Mouse (Mus musculus) gastrocnemius, adult 8-10 months (tissue): ENCODE measurements around the gene AW011738. TPM values are rescaled to one million over a fixed set of nuclear protein-coding genes. Genes with fewer than 3 reads are reported as not detected.
A peak's percentile ranks its signal among the peaks of the same experiment; 100 is the strongest.

ENCODE experiments used
- DNase-seq, 2 experiments: peaks; one replicate each; pipeline ENCODE4 v3.0.0; 2022; ENCODE audit warnings: low spot score in 2 of 2
- total RNA-seq, 4 experiments: library from RNA; stranded (reverse); gene quantifications; 2 replicates each; pipeline ENCODE4 v1.2.4; 2022

Gene AW011738
- 1 to 10 TPM; 4.3 to 6.3 (median 4.8) TPM for total RNA-seq

- DNase-seq = peak; percentile 49 to 76
These were observed at the start of gene AW011738 for GRCm38 (mm10) chr4:156203001-156203412. Gene AW011738, plus strand, starts transcription at chr4:156203304.

GRCm38 (mm10) chr4:156154771-156155170 lies 48.3 kb upstream of the AW011738 start:
- DNase-seq = no peak

- no peak for DNase-seq
These were observed 36.6 kb upstream of the AW011738 start for GRCm38 (mm10) chr4:156166477-156166876.

GRCm38 (mm10) chr4:156168611-156169010 lies 34.5 kb upstream of the AW011738 start:
- DNase-seq = no peak

- DNase-seq = no peak
These were observed 34.0 kb upstream of the AW011738 start for GRCm38 (mm10) chr4:156169129-156169528.

DNA sequence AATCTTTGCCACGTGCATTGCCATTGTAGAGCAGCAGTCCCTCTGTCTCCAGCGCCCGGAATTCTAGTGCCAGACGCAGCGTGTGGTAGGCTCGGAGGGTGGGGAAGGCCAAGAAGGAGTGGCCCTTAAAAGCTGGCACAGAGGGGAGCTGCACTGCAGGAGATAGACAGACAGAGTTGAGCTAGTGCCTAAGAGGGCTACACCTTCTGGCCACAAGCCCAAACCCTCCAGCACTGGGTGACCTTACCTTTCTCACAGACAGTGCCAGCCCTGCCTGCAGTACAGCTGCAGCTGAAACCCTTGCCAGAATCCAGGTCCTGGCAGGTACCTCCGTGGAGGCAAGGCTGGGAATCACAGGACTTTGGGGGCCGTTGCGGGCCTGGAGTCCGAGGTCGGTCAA lies 31.3 kb upstream of the AW011738 start:
- no peak for DNase-seq

DNA sequence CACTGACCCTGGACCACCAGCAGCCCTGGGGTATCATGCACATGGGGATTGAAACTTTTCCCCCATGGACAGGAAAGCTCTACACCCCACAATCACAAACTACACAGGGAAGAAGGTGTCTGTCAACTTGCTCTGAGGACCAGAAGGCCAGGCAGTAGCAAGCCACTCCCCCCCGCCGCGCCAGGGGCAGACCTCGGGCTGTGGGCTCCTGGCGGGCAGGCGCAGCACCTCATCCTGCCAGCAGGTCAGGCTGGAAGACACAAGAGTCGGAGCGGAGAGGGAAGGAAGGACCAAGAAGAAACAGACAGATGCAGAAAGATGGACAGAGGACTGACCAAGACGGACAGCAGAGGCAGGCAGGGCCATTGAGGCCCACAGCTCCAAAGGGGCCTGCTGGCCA lies 25.5 kb upstream of the AW011738 start:
- no peak for DNase-seq

DNA sequence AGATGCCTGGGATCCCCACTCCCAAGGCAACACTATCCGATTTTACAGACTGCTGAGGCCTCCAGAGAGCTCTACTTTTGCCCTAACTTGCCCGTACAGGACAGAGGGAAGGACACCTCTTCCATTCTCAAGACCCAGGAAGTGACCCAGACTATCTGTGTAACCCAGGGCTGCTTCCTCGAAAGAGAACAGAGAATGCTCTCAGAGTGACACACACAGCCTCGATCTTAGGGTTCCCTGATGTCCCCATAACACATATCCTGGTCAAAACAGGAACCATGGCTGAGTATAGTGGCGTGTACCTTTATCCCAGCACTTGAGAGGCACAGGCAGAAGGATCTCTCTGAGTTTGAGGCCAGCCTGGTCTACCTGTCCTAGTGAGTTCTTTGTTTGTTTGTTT lies 19.4 kb upstream of the AW011738 start:
- no peak for DNase-seq

GRCm38 (mm10) chr4:156184291-156184954 lies 18.7 kb upstream of the AW011738 start:
- DNase-seq = no peak

DNA sequence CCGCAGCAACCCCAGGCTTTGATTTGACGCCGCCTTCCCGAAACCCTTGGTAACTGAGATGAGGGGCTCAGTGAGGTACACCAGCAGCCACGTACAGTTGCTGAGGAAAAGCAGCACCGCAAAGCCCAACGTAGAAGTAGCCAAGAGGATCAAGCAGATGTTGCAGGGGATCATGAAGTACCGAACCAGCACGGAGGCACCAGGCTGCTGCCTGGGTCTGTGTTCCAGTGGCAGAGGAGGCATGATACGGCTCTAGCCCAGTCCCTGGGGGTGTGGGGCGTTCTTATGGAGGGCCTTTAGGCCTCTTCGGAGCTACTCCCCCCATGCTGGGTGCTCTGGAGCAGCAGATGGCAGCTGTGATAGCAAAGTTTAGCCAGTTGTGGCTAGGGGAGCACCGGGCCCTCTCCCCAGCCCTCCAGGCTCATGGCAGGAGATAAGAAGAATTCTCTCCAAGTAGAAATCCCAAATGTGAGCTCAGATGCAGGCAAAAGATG lies 17.6 kb upstream of the AW011738 start:
- no peak for DNase-seq

DNA sequence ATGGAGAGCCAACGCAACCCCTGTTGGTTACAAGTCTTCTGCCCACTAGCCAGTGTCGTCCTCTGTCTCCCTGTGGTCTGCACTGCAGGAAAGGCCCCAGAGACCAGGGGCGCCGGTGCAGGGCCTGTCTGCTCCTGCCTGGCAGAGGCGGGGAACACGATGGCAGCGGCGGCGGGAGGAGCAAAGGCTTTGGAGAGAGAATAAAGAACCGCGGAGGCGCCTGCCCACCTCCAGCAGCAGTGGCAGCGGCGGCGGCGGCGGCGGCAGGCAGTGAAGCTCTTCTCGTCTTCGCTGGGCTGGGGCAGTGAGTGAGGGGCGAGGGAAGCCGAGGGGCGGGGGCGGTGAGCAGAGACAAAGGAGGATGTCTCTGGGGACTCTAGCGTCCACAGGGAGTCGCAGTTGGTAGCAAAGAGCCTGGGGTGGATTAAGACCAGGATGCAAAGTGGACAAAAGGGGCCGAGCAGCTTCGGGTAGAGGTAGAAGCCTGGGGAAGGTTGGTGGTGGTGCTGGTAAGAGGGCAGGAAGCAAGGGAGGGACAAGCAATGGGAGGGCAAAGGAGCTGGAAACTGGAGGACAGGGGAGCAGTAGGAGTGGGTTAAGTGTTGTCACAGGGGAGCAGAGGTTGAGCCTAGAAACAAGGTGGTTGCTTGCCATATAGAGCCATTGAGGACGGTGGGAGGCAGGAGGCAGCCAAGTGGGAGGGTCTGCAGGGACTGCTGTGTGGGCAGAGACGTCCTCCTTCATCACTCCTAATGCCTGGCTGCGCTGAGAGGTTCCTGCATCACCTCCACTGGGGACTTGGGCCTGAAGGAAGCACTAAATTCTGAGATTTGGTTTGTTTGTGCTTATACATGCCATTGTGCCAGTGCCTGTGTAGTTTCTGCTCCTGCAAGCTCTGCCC lies 16.9 kb upstream of the AW011738 start:
- no peak for DNase-seq

DNA sequence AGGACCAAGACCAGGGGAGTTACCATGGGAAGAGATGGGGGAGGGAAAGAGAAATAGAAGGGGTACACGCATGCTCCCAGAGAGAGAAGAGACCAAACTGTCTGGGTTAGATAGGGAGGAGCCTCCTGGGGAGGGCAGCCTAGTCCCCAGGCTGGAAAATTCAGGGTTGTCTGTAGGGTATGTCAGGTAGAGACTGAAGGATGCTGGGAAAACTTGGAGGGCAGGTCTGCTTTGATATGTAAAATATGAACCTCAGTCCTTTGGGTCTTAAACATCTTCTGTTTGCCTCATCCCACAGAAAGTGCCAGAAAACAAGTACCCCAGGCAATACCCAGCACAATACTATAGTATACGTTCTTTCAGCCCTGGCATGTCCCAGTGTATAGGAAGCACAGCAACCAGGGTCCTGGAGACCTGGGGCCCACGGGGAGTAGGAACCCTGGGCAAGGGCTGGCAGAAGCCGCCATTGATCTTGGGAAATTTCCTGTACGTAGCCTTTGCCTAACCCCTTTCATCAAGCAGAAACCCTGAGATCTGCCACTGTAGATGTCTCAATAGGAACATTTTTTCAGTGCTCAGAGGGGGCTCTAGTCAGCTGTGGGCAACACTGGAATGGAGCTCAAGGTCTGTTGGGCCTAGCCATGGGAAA lies 14.8 kb upstream of the AW011738 start:
- no peak for DNase-seq

DNA sequence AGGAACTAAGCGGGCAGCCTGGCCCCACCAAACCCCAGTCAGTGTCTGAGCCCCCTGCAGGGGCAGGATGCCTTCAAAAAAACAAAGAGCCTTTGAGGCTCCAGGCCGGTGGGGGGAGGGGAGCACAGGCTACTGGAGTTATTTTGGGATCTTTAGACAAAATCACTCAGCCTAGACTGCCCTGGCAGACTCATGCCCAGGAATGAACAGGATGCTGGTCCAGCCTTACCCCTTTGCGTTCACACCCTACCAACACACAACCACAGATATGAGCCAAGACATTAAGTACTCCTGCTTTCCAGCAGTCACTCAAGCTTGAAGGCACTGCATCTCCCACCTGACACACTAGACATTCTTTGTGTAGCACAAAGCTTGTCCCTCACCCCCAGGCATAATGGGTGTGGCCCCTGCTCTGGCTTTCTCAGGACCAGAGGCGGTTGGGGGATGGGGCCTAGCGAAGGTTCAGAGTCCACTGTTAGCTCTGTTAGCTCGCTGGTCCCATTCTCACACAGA lies 14.2 kb upstream of the AW011738 start:
- no peak for DNase-seq

- no peak for DNase-seq
These were observed 10.5 kb upstream of the AW011738 start for GRCm38 (mm10) chr4:156192421-156193199.

GRCm38 (mm10) chr4:156193200-156193590 lies 9.9 kb upstream of the AW011738 start:
- no peak for DNase-seq

- no peak for DNase-seq
These were observed 9.2 kb upstream of the AW011738 start for GRCm38 (mm10) chr4:156193906-156194305.

- no peak for DNase-seq
These were observed 8.8 kb upstream of the AW011738 start for GRCm38 (mm10) chr4:156194346-156194745.

DNA sequence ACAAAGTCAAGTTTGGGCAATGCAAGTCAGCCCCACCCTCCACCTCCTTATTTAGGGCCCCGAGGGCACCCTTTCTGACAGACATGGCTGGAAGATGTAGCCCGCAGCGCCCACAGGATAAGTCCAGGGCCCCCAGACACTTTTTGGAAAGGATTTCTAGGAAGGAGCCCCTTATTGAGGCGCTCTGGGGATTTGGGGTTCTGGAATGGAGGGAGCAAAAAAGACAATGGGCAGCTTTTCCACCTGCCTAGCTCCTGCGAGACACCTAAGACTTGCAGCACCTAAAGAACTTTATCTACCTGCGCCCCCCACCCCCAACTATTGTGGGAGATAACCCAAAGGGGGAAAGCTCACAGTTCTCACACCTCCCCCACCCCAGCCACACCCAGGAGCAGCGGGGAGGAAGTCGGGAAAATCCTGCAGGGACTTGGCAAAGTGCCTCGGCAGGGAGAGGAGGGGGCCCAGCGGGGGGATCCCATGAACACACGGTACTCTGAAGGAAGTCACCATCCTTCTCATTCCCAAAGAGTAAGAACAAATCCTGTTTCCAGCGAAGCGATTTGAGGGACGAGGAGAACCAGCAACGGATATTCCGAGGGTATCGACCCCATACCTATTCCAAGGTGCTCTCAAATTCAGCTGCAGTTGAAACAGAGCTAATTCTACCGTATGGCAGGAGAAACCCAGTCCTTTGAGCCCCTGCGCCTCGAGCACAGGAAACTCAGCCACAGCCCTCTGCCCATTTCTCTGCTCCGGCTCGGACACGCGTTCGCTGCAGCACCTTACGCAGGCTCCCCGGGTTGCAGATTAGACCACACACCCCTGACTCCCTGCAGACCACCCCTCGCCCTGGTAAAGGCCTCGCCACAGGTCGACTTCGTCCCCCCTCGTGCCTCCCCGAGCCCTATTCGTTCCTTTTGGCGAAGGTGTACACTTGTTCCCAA lies 6.9 kb upstream of the AW011738 start:
- no peak for DNase-seq

GRCm38 (mm10) chr4:156197131-156197828 lies 5.8 kb upstream of the AW011738 start, which contains the start of gene Agrn:
Gene Agrn, minus strand, starts transcription at chr4:156197488.
- DNase-seq = peak in 1 of 2 experiments; percentile 51
